Mouse (Mus musculus) embryonic facial prominence, embryonic 12.5 days (tissue): ENCODE results near the gene Mast4. TPM values are rescaled to one million over a fixed set of nuclear protein-coding genes. Genes with fewer than 3 reads are reported as not detected.

Experiments
- ATAC-seq: fragments of 200-750 bp; cut with Nextera tagmentation; 2 replicates; pipeline ENCODE4 v1.8.0; 2017; ENCODE audit not compliant: insufficient number of reproducible peaks, insufficient read depth, low FRiP score, low TSS enrichment
- H3K27ac ChIP-seq: fragments of 300-500 bp; sonication (generic); 2 replicates; pipeline ENCODE4 v1.5.1; 2016; ENCODE audit warnings: mild to moderate bottlenecking
- H3K27me3 ChIP-seq: fragments of 300-500 bp; sonication (generic); 2 replicates; pipeline ENCODE4 v1.6.1; 2016; ENCODE audit warnings: mild to moderate bottlenecking, moderate library complexity
- H3K36me3 ChIP-seq: fragments of 300-500 bp; sonication (generic); 2 replicates; pipeline ENCODE4 v1.6.1; 2016; ENCODE audit warnings: mild to moderate bottlenecking
- H3K4me1 ChIP-seq: fragments of 300-500 bp; sonication (generic); 2 replicates; pipeline ENCODE4 v1.6.1; 2016
- H3K4me2 ChIP-seq: fragments of 300-500 bp; sonication (generic); replicated peaks from 2 replicates; pipeline ENCODE4 v1.6.1; 2016; ENCODE audit warnings: mild to moderate bottlenecking, moderate library complexity
- H3K4me3 ChIP-seq: fragments of 300-500 bp; sonication (generic); 2 replicates; pipeline ENCODE4 v1.5.1; 2016; ENCODE audit warnings: mild to moderate bottlenecking
- H3K9ac ChIP-seq: fragments of 300-500 bp; sonication (generic); 2 replicates; pipeline ENCODE4 v1.6.1; 2016; ENCODE audit warnings: mild to moderate bottlenecking, moderate library complexity
- H3K9me3 ChIP-seq: fragments of 300-500 bp; sonication (generic); 2 replicates; pipeline ENCODE4 v1.6.1; 2016; ENCODE audit warnings: mild to moderate bottlenecking, moderate library complexity
- WGBS: fragments of 180-500 bp; shearing (Covaris S2); methylation state at CpG from one replicate; pipeline ENCODE4 v1.1.7; 2016; 5-methylcytosine and 5-hydroxymethylcytosine counted together
- polyA plus RNA-seq: library from polyadenylated mRNA; unstranded; fragments of >200 nt; fragmentation: Nextera tagmentation; extraction: Ambion mirVana; gene quantifications from 2 replicates; pipeline ENCODE4 v1.2.1, GENCODE M21; 2016

The Mast4 gene
- polyA plus RNA-seq, 1 experiment from 2014 or later: 28.5 TPM

- no peaks in the 10 kb centered on the region for H3K27me3 ChIP-seq
- H3K4me2 ChIP-seq: no peak overlapping the region
- 92% methylated on average over 11 of the region's 11 CpGs for WGBS
- no peak overlapping the region for H3K27ac ChIP-seq
- no peak for ATAC-seq
- no peaks in the 10 kb centered on the region for H3K4me1 ChIP-seq
- no peak overlapping the region for H3K4me3 ChIP-seq
- no peaks in the 10 kb centered on the region for H3K9me3 ChIP-seq
- no peak overlapping the region for H3K9ac ChIP-seq
- peaks cover 22% of the 10 kb centered on the region for H3K36me3 ChIP-seq
Observed at GRCm38 (mm10) chr13:102768512-102768911, 565.8 kb downstream of the Mast4 start.

DNA sequence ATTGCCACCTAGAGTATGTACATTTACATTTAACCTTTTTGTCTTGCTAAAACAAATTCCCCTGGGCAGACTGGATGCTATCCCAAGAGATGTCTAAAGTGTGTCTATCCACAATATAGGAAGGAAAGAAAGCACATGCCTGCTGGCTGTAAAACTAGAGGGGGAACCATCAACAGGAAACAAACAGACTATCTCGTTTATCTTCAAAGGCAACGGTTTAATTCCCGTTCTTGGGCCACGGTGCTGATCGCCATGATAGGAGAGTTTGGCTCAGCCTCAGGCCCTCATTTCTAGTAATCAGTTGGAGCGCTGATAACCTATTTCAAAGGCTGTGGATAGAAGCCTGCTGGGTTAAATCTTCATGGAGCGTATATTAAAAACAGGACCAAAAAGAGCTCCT lies 567.2 kb downstream of the Mast4 start:
- no peaks in the 10 kb centered on the region for H3K4me1 ChIP-seq
- H3K36me3 ChIP-seq: peaks cover 22% of the 10 kb centered on the region
- no peak for ATAC-seq
- no peak overlapping the region for H3K9ac ChIP-seq
- no peaks in the 10 kb centered on the region for H3K9me3 ChIP-seq
- H3K27ac ChIP-seq: no peak overlapping the region
- no peak overlapping the region for H3K4me3 ChIP-seq
- H3K27me3 ChIP-seq: no peaks in the 10 kb centered on the region
- 77% methylated on average over 7 of the region's 7 CpGs for WGBS
- H3K4me2 ChIP-seq: no peak overlapping the region

GRCm38 (mm10) chr13:102765216-102765615 lies 569.1 kb downstream of the Mast4 start:
- Histone ChIP-seq H3K36me3 (peaks cover 21% of the 10 kb centered on the region), H3K4me3 (no peak overlapping the region), H3K4me1 (no peaks in the 10 kb centered on the region), H3K27ac (no peak overlapping the region), H3K4me2 (no peak overlapping the region), H3K9ac (no peak overlapping the region), H3K27me3 (no peaks in the 10 kb centered on the region), H3K9me3 (no peaks in the 10 kb centered on the region)
- 90% methylated on average over 11 of the region's 11 CpGs for WGBS
- no peak for ATAC-seq

- Histone ChIP-seq H3K9me3 (no peaks in the 10 kb centered on the region), H3K36me3 (peaks cover 18% of the 10 kb centered on the region), H3K27me3 (no peaks in the 10 kb centered on the region), H3K27ac (no peak overlapping the region), H3K4me2 (no peak overlapping the region), H3K9ac (no peak overlapping the region), H3K4me1 (no peaks in the 10 kb centered on the region), H3K4me3 (no peak overlapping the region)
- 88% methylated on average over 1 of the region's 1 CpGs for WGBS
- ATAC-seq: no peak
Observed at GRCm38 (mm10) chr13:102764218-102764617, 570.1 kb downstream of the Mast4 start.

DNA sequence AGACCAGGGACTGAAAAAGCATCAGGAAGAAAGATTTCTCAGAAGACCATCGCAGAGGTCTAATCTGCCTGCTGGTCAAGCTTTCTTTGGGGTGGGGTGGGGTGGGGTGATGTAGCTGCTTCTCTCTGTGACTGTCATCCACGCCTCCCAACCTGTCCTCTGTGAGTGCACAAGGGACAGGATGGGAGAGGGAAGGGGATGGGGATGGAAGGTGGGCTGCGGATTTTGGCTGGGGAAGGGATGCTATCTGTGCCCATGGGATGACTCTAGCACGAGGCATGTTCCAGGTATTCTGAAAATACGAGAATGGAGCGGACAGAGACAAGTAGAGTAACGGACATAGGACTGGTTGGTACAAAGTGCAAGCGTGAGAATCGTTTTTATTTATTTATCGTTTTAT lies 572.1 kb downstream of the Mast4 start:
- Histone ChIP-seq H3K4me1 (no peaks in the 10 kb centered on the region), H3K36me3 (peaks cover 33% of the 10 kb centered on the region), H3K9me3 (no peaks in the 10 kb centered on the region), H3K4me3 (no peak overlapping the region), H3K9ac (no peak overlapping the region), H3K27ac (no peak overlapping the region), H3K4me2 (no peak overlapping the region), H3K27me3 (no peaks in the 10 kb centered on the region)
- WGBS: 87% methylated on average over 10 of the region's 10 CpGs
- no peak for ATAC-seq

DNA sequence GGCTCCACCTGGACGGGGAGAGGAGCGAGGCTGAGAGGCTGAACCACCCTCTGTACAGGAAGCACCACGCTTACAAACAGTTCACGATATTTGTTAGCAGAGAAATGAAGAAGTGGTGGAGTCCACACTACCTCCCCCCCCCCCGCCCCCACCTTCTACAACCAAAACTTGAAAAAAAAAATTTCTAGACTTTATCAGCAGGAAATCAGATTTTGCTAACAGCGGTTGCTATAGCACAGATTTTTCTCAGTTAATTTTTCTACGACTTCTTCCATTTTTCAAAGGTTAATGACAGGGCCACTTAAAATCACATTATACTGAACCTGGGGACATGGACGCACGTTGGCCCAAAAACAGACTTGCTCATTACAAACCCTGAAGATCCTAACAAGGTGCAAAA lies 572.9 kb downstream of the Mast4 start:
- Histone ChIP-seq H3K9ac (no peak overlapping the region), H3K4me3 (no peak overlapping the region), H3K4me2 (no peak overlapping the region), H3K27ac (no peak overlapping the region), H3K36me3 (peaks cover 33% of the 10 kb centered on the region), H3K9me3 (no peaks in the 10 kb centered on the region), H3K27me3 (no peaks in the 10 kb centered on the region), H3K4me1 (no peaks in the 10 kb centered on the region)
- ATAC-seq: no peak
- 83% methylated on average over 9 of the region's 9 CpGs for WGBS

DNA sequence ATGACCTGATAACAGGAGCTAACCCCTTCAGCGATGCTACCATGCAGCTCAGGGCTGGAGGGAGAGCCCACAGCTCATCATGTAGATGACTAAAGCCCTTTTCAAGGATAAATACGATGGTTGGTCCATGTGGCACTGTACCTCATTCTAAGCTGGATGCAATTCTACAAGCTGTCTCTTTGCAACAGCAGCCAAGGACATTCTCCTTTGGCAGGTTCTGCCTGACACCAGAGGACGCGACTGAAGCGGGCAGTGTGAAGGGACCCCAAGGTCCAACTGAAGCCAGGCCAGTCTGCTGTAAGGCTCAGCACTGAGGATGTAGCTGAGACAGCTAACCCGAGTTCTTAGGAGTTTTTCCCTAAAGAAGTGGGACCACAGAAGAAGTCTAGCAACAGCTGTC lies 576.3 kb downstream of the Mast4 start:
- no peaks in the 10 kb centered on the region for H3K27me3 ChIP-seq
- no peaks in the 10 kb centered on the region for H3K4me1 ChIP-seq
- no peak for ATAC-seq
- no peak overlapping the region for H3K9ac ChIP-seq
- peaks cover 22% of the 10 kb centered on the region; the same call in 1 of the 2 replicates for H3K36me3 ChIP-seq
- H3K27ac ChIP-seq: no peak overlapping the region
- no peaks in the 10 kb centered on the region for H3K9me3 ChIP-seq
- H3K4me3 ChIP-seq: no peak overlapping the region
- WGBS: 94% methylated on average over 6 of the region's 6 CpGs
- H3K4me2 ChIP-seq: no peak overlapping the region

DNA sequence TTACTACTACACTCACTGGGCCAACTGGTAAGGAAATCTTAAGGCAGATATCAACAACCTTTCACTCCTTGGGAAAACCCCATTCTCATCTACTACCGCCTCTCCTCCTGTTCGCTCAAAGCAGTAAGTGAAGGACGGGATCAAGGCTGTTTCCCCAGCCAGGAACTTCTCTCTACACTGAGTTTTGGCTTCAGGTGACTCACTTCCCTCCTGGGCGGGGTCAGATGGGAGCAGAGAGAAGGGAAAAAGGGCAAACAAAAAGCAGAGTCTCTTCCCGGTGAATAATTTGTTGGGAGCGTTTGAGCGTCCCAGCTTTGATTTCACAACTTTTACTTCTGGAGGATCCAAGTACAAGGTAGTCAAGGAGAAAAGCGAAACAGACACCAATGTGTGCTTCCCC lies 578.2 kb downstream of the Mast4 start:
- Histone ChIP-seq H3K27me3 (no peaks in the 10 kb centered on the region), H3K27ac (no peak overlapping the region), H3K9ac (no peak overlapping the region), H3K9me3 (no peaks in the 10 kb centered on the region), H3K36me3 (peaks cover 26% of the 10 kb centered on the region), H3K4me1 (no peaks in the 10 kb centered on the region), H3K4me2 (no peak overlapping the region), H3K4me3 (no peak overlapping the region)
- 91% methylated on average over 8 of the region's 8 CpGs for WGBS
- ATAC-seq: no peak

DNA sequence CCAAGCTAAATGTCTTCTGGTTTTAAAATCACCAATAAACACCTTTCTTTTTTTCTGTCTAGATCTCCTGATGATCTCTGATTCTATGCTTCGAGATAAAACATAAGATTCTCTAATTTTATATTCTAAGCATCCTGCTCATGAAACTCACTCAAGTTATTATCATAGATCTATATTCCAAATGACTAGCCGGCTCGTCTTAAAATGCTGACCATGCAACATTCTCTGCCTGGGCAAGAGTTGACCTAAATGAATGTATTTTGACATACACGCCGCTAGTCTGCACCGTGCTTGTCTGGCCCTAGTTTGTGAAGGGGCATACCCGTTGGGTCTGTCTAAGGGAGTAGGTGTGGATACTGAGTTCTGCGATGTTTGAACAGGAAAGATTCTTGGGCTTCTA lies 579.2 kb downstream of the Mast4 start:
- no peak overlapping the region for H3K4me3 ChIP-seq
- no peaks in the 10 kb centered on the region for H3K4me1 ChIP-seq
- no peaks in the 10 kb centered on the region for H3K9me3 ChIP-seq
- no peak overlapping the region for H3K4me2 ChIP-seq
- 95% methylated on average over 8 of the region's 8 CpGs for WGBS
- H3K36me3 ChIP-seq: peaks cover 28% of the 10 kb centered on the region
- no peak overlapping the region for H3K27ac ChIP-seq
- ATAC-seq: no peak
- no peak overlapping the region for H3K9ac ChIP-seq
- H3K27me3 ChIP-seq: no peaks in the 10 kb centered on the region

DNA sequence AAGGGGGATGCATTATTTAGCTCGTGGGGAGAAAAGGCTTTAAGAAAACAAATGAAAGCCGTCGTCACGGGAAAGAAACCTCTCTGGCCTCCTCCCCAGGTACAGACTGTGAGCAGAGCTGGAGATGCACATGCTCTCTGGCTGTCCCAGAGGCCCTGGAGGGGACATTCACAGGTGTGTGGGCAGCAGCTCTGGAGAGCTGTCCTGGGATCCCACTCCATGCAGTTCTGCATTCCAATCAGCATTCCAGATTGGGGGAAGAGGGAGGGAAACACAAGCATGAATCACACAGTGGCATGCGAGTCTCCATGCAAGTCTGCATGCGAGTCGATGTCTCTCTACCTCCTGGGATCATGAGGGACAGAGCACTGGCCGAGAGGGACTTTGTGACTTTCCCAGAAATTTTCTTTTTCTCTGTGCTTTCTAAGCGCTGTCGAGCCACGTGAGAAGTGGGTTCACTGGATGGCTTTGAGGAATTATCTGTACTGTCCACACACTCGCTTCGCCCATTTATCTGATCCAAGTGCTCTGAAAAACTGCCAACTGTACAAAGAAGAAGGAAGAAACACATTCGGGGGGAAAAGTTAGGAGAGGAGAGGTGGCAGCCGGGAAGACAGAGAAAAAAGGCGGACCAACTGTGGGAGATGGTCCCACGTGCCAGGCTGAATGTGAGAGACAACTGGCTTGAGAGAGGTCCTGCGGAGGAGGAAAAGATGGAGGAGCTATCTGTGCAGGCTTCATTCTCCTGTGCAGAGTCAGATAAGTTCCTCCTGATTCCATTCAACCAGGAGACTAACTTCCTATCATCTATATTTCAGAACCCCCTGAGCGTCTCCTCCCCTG lies 580.4 kb downstream of the Mast4 start:
- Histone ChIP-seq H3K4me1 (no peaks in the 10 kb centered on the region), H3K9me3 (no peaks in the 10 kb centered on the region), H3K9ac (no peak overlapping the region), H3K4me3 (no peak overlapping the region), H3K27me3 (no peaks in the 10 kb centered on the region), H3K4me2 (no peak overlapping the region), H3K36me3 (peaks cover 31% of the 10 kb centered on the region), H3K27ac (no peak overlapping the region)
- no peak for ATAC-seq
- WGBS: 82% methylated on average over 19 of the region's 19 CpGs

DNA sequence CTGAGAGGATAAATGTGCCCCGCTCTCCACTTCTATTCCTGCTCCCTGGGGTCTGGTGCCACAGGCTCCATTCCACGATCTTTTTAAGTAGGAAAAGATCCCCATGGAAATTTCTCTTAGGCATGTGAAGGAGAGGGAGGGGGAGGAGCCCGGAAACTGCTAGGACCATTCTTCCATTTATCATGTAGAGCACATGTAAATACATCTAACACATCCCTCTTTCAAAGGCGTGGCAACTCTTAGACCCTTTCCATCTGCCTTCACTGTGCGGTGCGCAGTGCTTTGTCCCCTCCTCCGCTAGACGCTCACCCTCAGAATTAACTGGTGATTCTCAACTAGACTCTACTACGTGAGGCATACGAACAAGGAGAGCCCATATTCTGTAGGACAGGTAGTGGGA lies 584.4 kb downstream of the Mast4 start:
- ATAC-seq: no peak
- H3K9ac ChIP-seq: no peak overlapping the region
- H3K4me3 ChIP-seq: no peak overlapping the region
- H3K36me3 ChIP-seq: peaks cover 23% of the 10 kb centered on the region
- H3K4me2 ChIP-seq: no peak overlapping the region
- no peaks in the 10 kb centered on the region for H3K27me3 ChIP-seq
- H3K4me1 ChIP-seq: no peaks in the 10 kb centered on the region
- H3K27ac ChIP-seq: no peak overlapping the region
- no peaks in the 10 kb centered on the region for H3K9me3 ChIP-seq
- WGBS: 89% methylated on average over 10 of the region's 10 CpGs

GRCm38 (mm10) chr13:102749194-102749593 lies 585.1 kb downstream of the Mast4 start:
- 72% methylated on average over 6 of the region's 6 CpGs for WGBS
- no peaks in the 10 kb centered on the region for H3K27me3 ChIP-seq
- H3K36me3 ChIP-seq: peaks cover 20% of the 10 kb centered on the region
- no peak overlapping the region for H3K4me2 ChIP-seq
- H3K4me1 ChIP-seq: no peaks in the 10 kb centered on the region
- H3K9me3 ChIP-seq: no peaks in the 10 kb centered on the region
- no peak overlapping the region for H3K9ac ChIP-seq
- no peak for ATAC-seq
- H3K4me3 ChIP-seq: no peak overlapping the region
- H3K27ac ChIP-seq: no peak overlapping the region
